Mouse (Mus musculus) liver, postnatal 0 days (tissue): ENCODE measurements at regions not wholly inside any gene's neighbourhood (a gene's known extent, or its start where the extent isn't known, plus 50 kb on each side); places are given as distances from the start of the nearest gene placed in this dataset.

Source experiments
- CTCF ChIP-seq: sonication (generic); IDR thresholded peaks from 2 replicates; pipeline ENCODE4 v1.5.1; 2016; ENCODE audit warnings: antibody characterized with exemption, low read depth
- EP300 ChIP-seq: IDR thresholded peaks from 2 replicates; pipeline ENCODE4 v1.6.1; 2016; ENCODE audit warnings: antibody characterized with exemption, low read depth, mild to moderate bottlenecking

- TF ChIP-seq CTCF: no peak
- no peak for TF ChIP-seq EP300
These were observed 411.0 kb downstream of the Ofcc1 start for GRCm38 (mm10) chr13:39950203-39950602.
